Mouse (Mus musculus): ENCODE measurements around the gene Tanc2.
A peak's percentile ranks its signal among the peaks of the same experiment; 100 is the strongest.

Tanc2 gene

DNA sequence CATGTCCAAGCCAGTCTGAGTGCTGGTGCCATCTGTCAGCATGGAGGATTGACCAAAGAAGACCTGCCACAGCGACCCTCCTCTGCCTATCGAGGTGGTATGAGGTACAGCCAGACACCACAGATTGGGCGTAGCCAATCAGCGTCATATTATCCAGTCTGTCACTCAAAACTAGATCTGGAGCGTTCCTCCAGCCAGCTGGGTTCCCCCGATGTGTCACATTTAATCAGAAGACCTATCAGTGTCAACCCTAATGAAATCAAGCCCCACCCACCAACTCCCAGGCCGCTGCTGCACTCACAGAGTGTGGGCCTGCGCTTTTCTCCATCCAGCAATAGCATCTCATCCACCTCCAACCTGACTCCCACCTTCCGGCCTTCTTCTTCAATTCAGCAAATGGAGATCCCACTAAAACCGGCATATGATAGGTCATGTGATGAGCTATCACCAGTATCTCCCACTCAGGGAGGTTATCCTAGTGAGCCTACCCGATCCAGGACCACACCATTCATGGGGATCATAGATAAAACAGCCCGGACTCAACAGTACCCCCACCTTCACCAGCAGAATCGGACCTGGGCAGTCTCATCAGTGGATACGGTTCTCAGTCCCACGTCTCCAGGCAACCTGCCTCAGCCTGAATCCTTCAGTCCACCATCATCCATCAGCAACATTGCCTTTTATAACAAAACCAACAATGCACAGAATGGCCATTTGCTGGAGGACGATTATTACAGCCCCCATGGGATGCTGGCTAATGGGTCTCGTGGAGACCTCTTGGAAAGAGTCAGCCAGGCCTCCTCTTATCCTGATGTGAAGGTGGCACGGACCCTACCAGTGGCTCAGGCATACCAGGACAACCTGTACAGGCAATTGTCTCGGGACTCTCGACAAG is 333.2 kb downstream of the Tanc2 start:
- peak; percentile 21; the same call in 1 of the 2 replicates for ATAC-seq (ENCODE audit: low TSS enrichment)

GRCm38 (mm10) chr11:105927065-105928030 is 337.6 kb downstream of the Tanc2 start:
- ATAC-seq (ENCODE audit: low TSS enrichment), result peak; percentile 57

GRCm38 (mm10) chr11:105928171-105928570 is 338.4 kb downstream of the Tanc2 start:
- ATAC-seq (ENCODE audit: low TSS enrichment), result no peak

GRCm38 (mm10) chr11:105931380-105931779 is 341.6 kb downstream of the Tanc2 start:
- ATAC-seq (ENCODE audit: low TSS enrichment), result no peak

DNA sequence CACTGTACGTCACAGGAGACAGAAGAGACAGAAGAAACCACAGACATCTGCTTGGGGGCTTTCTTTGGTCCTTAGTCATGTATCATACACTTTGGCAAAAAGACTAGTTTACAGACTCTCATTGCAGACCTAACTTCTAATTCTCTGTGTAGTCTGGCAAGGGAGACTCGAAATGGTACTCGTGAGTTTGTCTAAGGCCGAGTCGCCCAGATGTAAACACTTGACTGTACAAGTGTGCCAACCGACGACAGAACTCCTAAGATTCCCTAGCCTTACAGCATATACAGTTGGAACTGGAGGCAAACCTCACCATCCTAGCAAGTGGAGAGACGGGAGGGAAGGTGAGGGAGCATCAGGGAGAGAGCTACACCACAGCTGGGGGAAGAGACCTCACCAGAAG is 344.0 kb downstream of the Tanc2 start:
- no peak for ATAC-seq (ENCODE audit: low TSS enrichment)

GRCm38 (mm10) chr11:105934303-105934711 is 344.5 kb downstream of the Tanc2 start:
- no peak for ATAC-seq (ENCODE audit: low TSS enrichment)

GRCm38 (mm10) chr11:105934816-105935215 is 345.0 kb downstream of the Tanc2 start:
- no peak for ATAC-seq (ENCODE audit: low TSS enrichment)

GRCm38 (mm10) chr11:105935496-105935895 is 345.7 kb downstream of the Tanc2 start:
- ATAC-seq (ENCODE audit: low TSS enrichment), result no peak

DNA sequence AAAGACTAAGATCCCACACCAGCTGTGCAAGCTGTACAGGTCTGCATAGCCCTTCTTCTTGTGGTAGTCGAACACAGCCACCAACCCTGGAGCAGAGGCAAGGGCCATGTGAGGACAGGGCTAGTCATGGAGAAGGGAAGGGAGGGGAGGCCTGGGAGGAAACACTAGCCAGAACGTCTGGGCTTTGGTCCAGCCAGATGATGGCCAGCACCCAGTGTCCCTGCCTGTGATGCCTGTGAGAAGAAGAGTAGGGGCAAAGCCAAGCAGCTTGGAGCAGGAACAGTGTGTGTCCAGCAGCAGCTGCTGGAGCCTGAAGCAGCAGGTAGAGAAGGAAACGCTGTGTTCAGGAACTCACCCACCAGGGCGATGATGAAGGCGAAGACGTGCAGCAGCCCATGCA is 346.4 kb downstream of the Tanc2 start:
- peak; percentile 55 for ATAC-seq (ENCODE audit: low TSS enrichment)

GRCm38 (mm10) chr11:105936974-105937373 is 347.2 kb downstream of the Tanc2 start:
- no peak for ATAC-seq (ENCODE audit: low TSS enrichment)

- ATAC-seq (ENCODE audit: low TSS enrichment), result peak; percentile 48; the same call in 1 of the 2 replicates
Measured at GRCm38 (mm10) chr11:105938771-105939170, 349.0 kb downstream of the Tanc2 start.

DNA sequence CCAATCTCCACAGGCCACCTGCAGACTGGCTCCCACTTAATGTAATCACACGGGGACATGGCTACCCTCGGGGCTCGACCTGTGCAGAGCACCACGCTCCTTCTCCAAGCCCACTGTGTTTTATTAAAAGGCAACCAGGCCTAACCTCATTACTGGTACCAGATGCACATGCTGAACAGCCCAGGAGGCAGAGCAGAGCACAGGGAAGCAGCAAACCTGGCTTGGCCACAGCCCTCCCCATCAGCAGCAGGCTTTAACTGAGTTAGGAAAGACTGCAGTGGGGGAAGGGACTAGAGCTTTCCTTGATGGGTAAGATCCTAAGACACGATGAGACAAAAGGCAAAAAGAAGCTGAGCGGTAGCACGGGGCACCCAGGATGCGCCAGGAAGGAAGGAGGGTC is 352.2 kb downstream of the Tanc2 start:
- no peak for ATAC-seq (ENCODE audit: low TSS enrichment)

- ATAC-seq (ENCODE audit: low TSS enrichment), result peak; percentile 36
Measured at GRCm38 (mm10) chr11:105943133-105944102, 353.6 kb downstream of the Tanc2 start.

GRCm38 (mm10) chr11:105944126-105944621 is 354.4 kb downstream of the Tanc2 start:
- peak; percentile 69 for ATAC-seq (ENCODE audit: low TSS enrichment)

DNA sequence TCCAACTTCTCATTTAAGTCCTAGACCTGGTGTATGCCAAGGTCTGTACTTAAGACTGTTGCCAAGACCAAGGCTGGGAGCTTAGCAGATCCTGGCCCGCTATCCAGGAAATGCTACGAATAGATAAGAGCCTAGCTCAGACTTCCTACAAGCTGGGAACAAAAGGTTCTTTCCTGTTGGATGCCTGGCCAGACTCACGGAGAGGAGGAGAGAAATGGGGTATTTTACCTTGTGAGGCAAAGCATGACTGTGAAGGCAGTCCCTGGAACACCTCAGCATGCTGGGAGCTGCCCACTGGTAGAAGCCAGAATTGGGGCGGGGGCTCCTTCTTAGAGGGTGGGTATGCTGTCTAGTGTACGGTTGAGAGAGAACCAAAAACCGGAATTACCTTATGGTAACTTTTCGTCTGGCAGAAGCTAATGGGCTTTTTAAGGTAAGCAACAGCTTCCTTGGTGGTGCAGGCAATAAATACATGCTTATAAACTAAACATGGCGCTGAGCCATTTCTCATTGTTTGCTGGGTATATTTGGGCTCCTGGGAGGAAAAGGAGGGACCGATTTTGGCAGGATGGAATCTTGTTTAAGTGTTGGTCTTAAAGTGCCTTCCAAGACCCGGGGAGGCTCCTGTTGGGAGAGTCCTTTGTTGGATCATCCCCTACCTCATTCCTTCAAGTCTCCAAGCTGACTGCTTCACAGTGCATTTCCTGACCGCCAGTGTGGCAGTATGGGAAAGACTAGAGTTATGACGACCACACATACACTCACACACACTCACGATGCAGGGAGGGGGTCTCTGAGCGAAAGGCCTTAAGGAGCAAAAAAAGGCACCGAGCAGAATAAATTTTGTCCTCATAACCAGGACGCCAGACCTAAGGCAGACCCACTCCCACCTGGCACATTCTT is 355.2 kb downstream of the Tanc2 start:
- no peak for ATAC-seq (ENCODE audit: low TSS enrichment)

GRCm38 (mm10) chr11:105946694-105947154 is 356.9 kb downstream of the Tanc2 start:
- no peak for ATAC-seq (ENCODE audit: low TSS enrichment)

DNA sequence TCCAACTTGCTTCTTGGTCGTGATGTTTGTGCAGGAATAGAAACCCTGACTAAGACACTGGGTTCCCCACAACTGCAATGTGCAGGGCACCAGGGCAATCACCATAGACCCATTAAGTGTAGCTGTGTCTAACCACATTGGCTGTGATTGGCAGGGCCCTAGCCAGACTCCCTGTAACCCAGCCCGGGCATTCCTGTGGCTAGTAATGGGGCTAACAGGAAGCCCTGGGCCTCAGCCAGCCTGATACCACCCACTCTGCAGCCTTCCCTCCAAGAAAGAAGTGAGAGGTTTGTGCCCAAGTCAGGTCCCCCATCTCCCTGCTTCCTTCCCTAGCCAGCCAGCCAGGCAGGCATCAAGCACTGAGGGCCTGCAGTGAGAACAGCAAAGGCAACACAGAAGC is 358.5 kb downstream of the Tanc2 start:
- no peak for ATAC-seq (ENCODE audit: low TSS enrichment)

DNA sequence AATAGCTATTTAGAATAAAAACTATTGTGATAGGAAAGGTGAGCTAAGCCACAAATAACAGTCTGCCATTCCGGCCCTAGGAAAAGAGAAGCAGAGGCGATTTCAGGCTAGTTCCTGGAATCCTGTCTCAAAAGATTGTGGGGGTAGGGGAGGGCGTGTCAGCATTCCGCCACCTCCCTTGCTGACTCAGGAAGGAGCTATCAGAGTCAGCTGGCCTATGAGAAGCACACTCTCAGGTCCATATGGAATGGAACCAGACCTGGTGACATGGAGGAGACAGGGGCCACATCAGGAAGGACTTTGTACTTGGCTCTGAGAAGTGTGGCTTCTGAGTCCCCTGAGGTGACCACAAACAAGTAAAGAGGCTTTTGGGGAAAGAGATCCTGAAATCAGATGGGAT is 360.7 kb downstream of the Tanc2 start:
- ATAC-seq (ENCODE audit: low TSS enrichment), result no peak

DNA sequence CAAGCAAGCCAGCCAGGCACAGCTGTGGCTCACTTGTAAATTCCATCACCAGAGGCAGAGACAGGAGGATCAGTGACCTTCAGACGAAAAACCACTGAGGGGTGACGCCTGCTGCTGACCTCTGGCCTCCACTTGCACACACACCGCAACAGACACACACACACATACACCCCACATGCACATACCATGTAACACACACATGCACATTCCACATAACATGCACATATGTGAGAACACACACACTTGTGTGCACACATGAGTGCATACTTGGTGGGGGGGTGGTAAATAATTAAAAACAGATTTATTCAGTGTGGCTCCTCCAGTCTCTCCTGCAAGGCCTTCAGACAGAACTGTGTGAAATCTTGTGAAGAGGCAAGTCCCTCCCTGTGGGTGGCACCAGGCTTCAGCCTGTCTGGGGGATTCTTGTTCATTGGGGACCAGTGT is 361.8 kb downstream of the Tanc2 start:
- no peak for ATAC-seq (ENCODE audit: low TSS enrichment)

- no peak for ATAC-seq (ENCODE audit: low TSS enrichment)
Measured at GRCm38 (mm10) chr11:105952111-105952510, 362.3 kb downstream of the Tanc2 start.

Measured in frontal cortex, adult (tissue).